Mouse (Mus musculus): ENCODE results near the gene Myo9b. TPM values are rescaled to one million over a fixed set of nuclear protein-coding genes. Genes with fewer than 3 reads are reported as not detected.

Gene Myo9b
- polyA plus RNA-seq, 1 experiment from 2014 or later: 5.8 TPM

- ATAC-seq (ENCODE audit: low FRiP score, low TSS enrichment) (no peak; the same call in 1 of the 2 replicates), DNase-seq (ENCODE audit: low spot score) (peak; percentile 54)
- H3K9ac ChIP-seq (ENCODE audit: low read length): no peak overlapping the region
- H3K4me1 ChIP-seq (replicated peaks; ENCODE audit: control insufficient read depth, insufficient read depth): no peaks in the 10 kb centered on the region
- H3K36me3 ChIP-seq (ENCODE audit: control insufficient read depth, insufficient read depth, low read length): peaks cover 13% of the 10 kb centered on the region; the same call in 1 of the 2 replicates
- TF ChIP-seq EP300 (optimal IDR thresholded peaks at IDR 0.05) (no peak), CTCF (IDR thresholded peaks at IDR 0.05; ENCODE audit: low read depth) (peak; percentile 72)
- H3K27me3 ChIP-seq (ENCODE audit: control insufficient read depth, insufficient read depth, low read length): no peaks in the 10 kb centered on the region
- no peaks in the 10 kb centered on the region for H3K9me3 ChIP-seq (ENCODE audit: control insufficient read depth, low read length)
- H3K4me3 ChIP-seq (ENCODE audit: low read depth, low read length): no peak overlapping the region
- no peak overlapping the region for H3K4me2 ChIP-seq (replicated peaks; ENCODE audit: low read depth)
- 72% methylated on average over 5 of the region's 5 CpGs for WGBS
- no peak overlapping the region for H3K27ac ChIP-seq (replicated peaks)
These were observed 68.1 kb downstream of the Myo9b start for GRCm38 (mm10) chr8:71340625-71341024.

GRCm38 (mm10) chr8:71346581-71346980, 74.1 kb downstream of the Myo9b start:
- Histone ChIP-seq H3K27ac (replicated peaks) (no peak overlapping the region), H3K4me1 (replicated peaks; ENCODE audit: control insufficient read depth, insufficient read depth) (no peaks in the 10 kb centered on the region), H3K9me3 (ENCODE audit: control insufficient read depth, low read length) (no peaks in the 10 kb centered on the region), H3K36me3 (ENCODE audit: control insufficient read depth, insufficient read depth, low read length) (peaks cover 39% of the 10 kb centered on the region), H3K9ac (ENCODE audit: low read length) (no peak overlapping the region), H3K27me3 (ENCODE audit: control insufficient read depth, insufficient read depth, low read length) (no peaks in the 10 kb centered on the region), H3K4me3 (ENCODE audit: low read depth, low read length) (no peak overlapping the region), H3K4me2 (replicated peaks; ENCODE audit: low read depth) (no peak overlapping the region)
- TF ChIP-seq EP300 (optimal IDR thresholded peaks at IDR 0.05) (no peak), CTCF (IDR thresholded peaks at IDR 0.05; ENCODE audit: low read depth) (no peak)
- no peak for ATAC-seq (ENCODE audit: low FRiP score, low TSS enrichment)
- DNase-seq (ENCODE audit: low spot score): no peak
- WGBS: 65% methylated on average over 1 of the region's 1 CpGs

- no peak overlapping the region for H3K9ac ChIP-seq (ENCODE audit: low read length)
- TF ChIP-seq CTCF (IDR thresholded peaks at IDR 0.05; ENCODE audit: low read depth) (no peak), EP300 (optimal IDR thresholded peaks at IDR 0.05) (no peak)
- H3K4me3 ChIP-seq (ENCODE audit: low read depth, low read length): no peak overlapping the region
- DNase-seq (ENCODE audit: low spot score) (no peak), ATAC-seq (ENCODE audit: low FRiP score, low TSS enrichment) (no peak)
- H3K27ac ChIP-seq (replicated peaks): no peak overlapping the region
- H3K9me3 ChIP-seq (ENCODE audit: control insufficient read depth, low read length): no peaks in the 10 kb centered on the region
- WGBS: 69% methylated on average over 3 of the region's 3 CpGs
- no peak overlapping the region for H3K4me2 ChIP-seq (replicated peaks; ENCODE audit: low read depth)
- H3K27me3 ChIP-seq (ENCODE audit: control insufficient read depth, insufficient read depth, low read length): no peaks in the 10 kb centered on the region
- H3K4me1 ChIP-seq (replicated peaks; ENCODE audit: control insufficient read depth, insufficient read depth): no peaks in the 10 kb centered on the region
- H3K36me3 ChIP-seq (ENCODE audit: control insufficient read depth, insufficient read depth, low read length): peaks cover 44% of the 10 kb centered on the region
These were observed 78.6 kb downstream of the Myo9b start for GRCm38 (mm10) chr8:71351117-71351516.

- 97% methylated on average over 1 of the region's 1 CpGs for WGBS
- no peak for ATAC-seq (ENCODE audit: low FRiP score, low TSS enrichment)
- peaks cover 42% of the 10 kb centered on the region for H3K36me3 ChIP-seq (ENCODE audit: control insufficient read depth, insufficient read depth, low read length)
These were observed 79.0 kb downstream of the Myo9b start for GRCm38 (mm10) chr8:71351520-71351919.

GRCm38 (mm10) chr8:71358026-71358425, 85.5 kb downstream of the Myo9b start:
- no peaks in the 10 kb centered on the region for H3K9me3 ChIP-seq (ENCODE audit: control insufficient read depth, low read length)
- H3K27me3 ChIP-seq (ENCODE audit: control insufficient read depth, insufficient read depth, low read length): no peaks in the 10 kb centered on the region
- no peak overlapping the region for H3K4me3 ChIP-seq (ENCODE audit: low read depth, low read length)
- no peak overlapping the region for H3K4me2 ChIP-seq (replicated peaks; ENCODE audit: low read depth)
- 88% methylated on average over 3 of the region's 3 CpGs for WGBS
- ATAC-seq (ENCODE audit: low FRiP score, low TSS enrichment) (no peak), DNase-seq (ENCODE audit: low spot score) (no peak)
- TF ChIP-seq CTCF (IDR thresholded peaks at IDR 0.05; ENCODE audit: low read depth) (peak; percentile 31; the same call in 1 of the 2 replicates), EP300 (optimal IDR thresholded peaks at IDR 0.05) (no peak)
- no peaks in the 10 kb centered on the region for H3K4me1 ChIP-seq (replicated peaks; ENCODE audit: control insufficient read depth, insufficient read depth)
- H3K9ac ChIP-seq (ENCODE audit: low read length): no peak overlapping the region
- peaks cover 26% of the 10 kb centered on the region for H3K36me3 ChIP-seq (ENCODE audit: control insufficient read depth, insufficient read depth, low read length)
- H3K27ac ChIP-seq (replicated peaks): no peak overlapping the region

More at GRCm38 (mm10) chr8:71351520-71351919, 79.0 kb downstream of the Myo9b start:
- no peaks in the 10 kb centered on the region for H3K4me1 ChIP-seq (replicated peaks; ENCODE audit: control insufficient read depth, insufficient read depth)
- DNase-seq (ENCODE audit: low spot score): no peak
- H3K4me3 ChIP-seq (ENCODE audit: low read depth, low read length): no peak overlapping the region
- H3K27ac ChIP-seq (replicated peaks): no peak overlapping the region
- no peak overlapping the region for H3K4me2 ChIP-seq (replicated peaks; ENCODE audit: low read depth)
- H3K27me3 ChIP-seq (ENCODE audit: control insufficient read depth, insufficient read depth, low read length): no peaks in the 10 kb centered on the region
- no peaks in the 10 kb centered on the region for H3K9me3 ChIP-seq (ENCODE audit: control insufficient read depth, low read length)
- no peak for TF ChIP-seq CTCF (IDR thresholded peaks at IDR 0.05; ENCODE audit: low read depth)
- no peak for TF ChIP-seq EP300 (optimal IDR thresholded peaks at IDR 0.05)
- H3K9ac ChIP-seq (ENCODE audit: low read length): no peak overlapping the region

GRCm38 (mm10) chr8:71366771-71367528, 94.4 kb downstream of the Myo9b start, which contains the start of gene Use1:
TSS of gene Use1 (plus strand) at chr8:71366848.
- peak within 1 kb of the TSS; percentile 93 for H3K27ac ChIP-seq (replicated peaks)
- no peaks in the 10 kb centered on the region for H3K4me1 ChIP-seq (replicated peaks; ENCODE audit: control insufficient read depth, insufficient read depth)
- TF ChIP-seq CTCF (IDR thresholded peaks at IDR 0.05; ENCODE audit: low read depth): no peak
- TF ChIP-seq EP300 (optimal IDR thresholded peaks at IDR 0.05): no peak
- H3K27me3 ChIP-seq (ENCODE audit: control insufficient read depth, insufficient read depth, low read length): no peaks in the 10 kb centered on the region
- peak within 1 kb of the TSS; percentile 72 for H3K4me3 ChIP-seq (ENCODE audit: low read depth, low read length)
- under 1% methylated on average over 56 of the region's 56 CpGs for WGBS
- peak within 1 kb of the TSS; percentile 78 for H3K4me2 ChIP-seq (replicated peaks; ENCODE audit: low read depth)
- no peaks in the 10 kb centered on the region for H3K9me3 ChIP-seq (ENCODE audit: control insufficient read depth, low read length)
- peak within 1 kb of the TSS; percentile 68 for H3K9ac ChIP-seq (ENCODE audit: low read length)
- ATAC-seq (ENCODE audit: low FRiP score, low TSS enrichment) (peak; percentile 79), DNase-seq (ENCODE audit: low spot score) (peak; percentile 92)
- H3K36me3 ChIP-seq (ENCODE audit: control insufficient read depth, insufficient read depth, low read length): peaks cover 6% of the 10 kb centered on the region; the same call in 1 of the 2 replicates
